Mouse (Mus musculus) midbrain, embryonic 10.5 days (tissue): Measurements from ENCODE around the gene Ptov1. TPM values are rescaled to one million over a fixed set of nuclear protein-coding genes. Genes with fewer than 3 reads are reported as not detected.
A peak's percentile ranks its signal among the peaks of the same experiment; 100 is the strongest.
"Not testable (repeated sequence)": the region's sequence is repeated elsewhere in the genome, so short reads cannot be mapped to it uniquely, and the experiment has no call there.

Source experiments
- DNase-seq: peaks from one replicate; pipeline ENCODE4 v3.0.0-alpha.2; 2017; ENCODE audit warnings: low spot score
- H3K27ac ChIP-seq: fragments of 300-500 bp; sonication (generic); replicated peaks from 2 replicates; pipeline ENCODE4 v1.5.1; 2016; ENCODE audit warnings: mild to moderate bottlenecking
- H3K27me3 ChIP-seq: fragments of 300-500 bp; sonication (generic); 2 replicates; pipeline ENCODE4 v1.6.1; 2016; ENCODE audit warnings: low read depth, mild to moderate bottlenecking; ENCODE audit not compliant: poor library complexity, severe bottlenecking
- H3K36me3 ChIP-seq: fragments of 300-500 bp; sonication (generic); 2 replicates; pipeline ENCODE4 v1.6.1; 2016; ENCODE audit warnings: mild to moderate bottlenecking, moderate library complexity
- H3K4me1 ChIP-seq: fragments of 300-500 bp; sonication (generic); 2 replicates; pipeline ENCODE4 v1.6.1; 2016
- H3K4me3 ChIP-seq: fragments of 300-500 bp; sonication (generic); 2 replicates; pipeline ENCODE4 v1.5.1; 2016; ENCODE audit warnings: mild to moderate bottlenecking, moderate library complexity
- H3K9me3 ChIP-seq: fragments of 300-500 bp; sonication (generic); replicated peaks from 2 replicates; pipeline ENCODE4 v1.6.1; 2016; ENCODE audit warnings: mild to moderate bottlenecking
- WGBS: fragments of 180-500 bp; shearing (Covaris S2); methylation state at CpG from one replicate; pipeline ENCODE4 v1.1.7; 2016; 5-methylcytosine and 5-hydroxymethylcytosine counted together
- polyA plus RNA-seq: library from polyadenylated mRNA; unstranded; fragments of >200 nt; fragmentation: Nextera tagmentation; extraction: Ambion mirVana; gene quantifications from 2 replicates; pipeline ENCODE4 v1.2.1, GENCODE M21; 2016

The Ptov1 gene
- polyA plus RNA-seq, 1 experiment from 2014 or later, result 478 TPM

- Histone ChIP-seq H3K4me1 (peaks cover 5% of the 10 kb centered on the region; the same call in 1 of the 2 replicates), H3K4me3 (peak overlapping the region; percentile 20; the same call in 1 of the 2 replicates), H3K27ac (no peak overlapping the region), H3K27me3 (no peaks in the 10 kb centered on the region), H3K9me3 (no peaks in the 10 kb centered on the region), H3K36me3 (peaks cover 75% of the 10 kb centered on the region)
- WGBS, result 92% methylated on average over 14 of the region's 14 CpGs
- no peak for DNase-seq
These were observed 8.2 kb upstream of the Ptov1 start for GRCm38 (mm10) chr7:44877833-44878232.

GRCm38 (mm10) chr7:44871774-44872173 is 2.2 kb upstream of the Ptov1 start:
- not testable (repeated sequence) for H3K27ac ChIP-seq, H3K4me3 ChIP-seq, H3K27me3 ChIP-seq, H3K9me3 ChIP-seq, DNase-seq
- 93% methylated on average over 2 of the region's 2 CpGs for WGBS
- H3K4me1 ChIP-seq, result peaks cover 44% of the 10 kb centered on the region
- peaks cover 30% of the 10 kb centered on the region for H3K36me3 ChIP-seq

- Histone ChIP-seq H3K4me1 (peaks cover 50% of the 10 kb centered on the region), H3K36me3 (peaks cover 30% of the 10 kb centered on the region)
These were observed 1.6 kb upstream of the Ptov1 start for GRCm38 (mm10) chr7:44871181-44871580.

GRCm38 (mm10) chr7:44870614-44871013 is 1.0 kb upstream of the Ptov1 start:
- Histone ChIP-seq H3K27ac (peak overlapping the region; percentile 99), H3K4me3 (peak overlapping the region; percentile 98), H3K36me3 (peaks cover 30% of the 10 kb centered on the region), H3K4me1 (peaks cover 56% of the 10 kb centered on the region), H3K9me3 (no peaks in the 10 kb centered on the region), H3K27me3 (no peaks in the 10 kb centered on the region)
- DNase-seq, result no peak
- 84% methylated on average over 6 of the region's 6 CpGs for WGBS

More at GRCm38 (mm10) chr7:44871181-44871580, 1.6 kb upstream of the Ptov1 start:
- H3K27ac ChIP-seq, result no peak overlapping the region
- DNase-seq, result no peak
- no peaks in the 10 kb centered on the region for H3K9me3 ChIP-seq
- H3K27me3 ChIP-seq, result no peaks in the 10 kb centered on the region
- H3K4me3 ChIP-seq, result peak overlapping the region; percentile 16; the same call in 1 of the 2 replicates
- WGBS, result 60% methylated on average over 1 of the region's 1 CpGs

GRCm38 (mm10) chr7:44868919-44869696 is 480 bp downstream of the Ptov1 start:
- H3K4me3 ChIP-seq, result peak overlapping the region; percentile 98
- no peaks in the 10 kb centered on the region for H3K9me3 ChIP-seq
- H3K4me1 ChIP-seq, result peaks cover 62% of the 10 kb centered on the region
- WGBS, result under 1% methylated on average over 105 of the region's 108 CpGs
- H3K27me3 ChIP-seq, result no peaks in the 10 kb centered on the region
- H3K27ac ChIP-seq, result peak overlapping the region; percentile 99
- H3K36me3 ChIP-seq, result peaks cover 42% of the 10 kb centered on the region
- DNase-seq, result peak; percentile 79

GRCm38 (mm10) chr7:44868465-44868864 is 1.1 kb downstream of the Ptov1 start:
- peak overlapping the region; percentile 99 for H3K27ac ChIP-seq
- peak overlapping the region; percentile 98 for H3K4me3 ChIP-seq
- peaks cover 48% of the 10 kb centered on the region for H3K36me3 ChIP-seq
- no peak for DNase-seq
- WGBS, result 7% methylated on average over 16 of the region's 16 CpGs
- no peaks in the 10 kb centered on the region for H3K9me3 ChIP-seq
- peaks cover 62% of the 10 kb centered on the region for H3K4me1 ChIP-seq
- H3K27me3 ChIP-seq, result no peaks in the 10 kb centered on the region

GRCm38 (mm10) chr7:44867802-44868201 is 1.8 kb downstream of the Ptov1 start:
- H3K9me3 ChIP-seq, result no peaks in the 10 kb centered on the region
- peaks cover 55% of the 10 kb centered on the region for H3K36me3 ChIP-seq
- H3K27ac ChIP-seq, result peak overlapping the region; percentile 99
- H3K4me3 ChIP-seq, result peak overlapping the region; percentile 98
- peaks cover 57% of the 10 kb centered on the region for H3K4me1 ChIP-seq
- DNase-seq, result no peak
- 57% methylated on average over 9 of the region's 9 CpGs for WGBS
- H3K27me3 ChIP-seq, result no peaks in the 10 kb centered on the region

- no peaks in the 10 kb centered on the region for H3K27me3 ChIP-seq
- H3K4me3 ChIP-seq, result peak overlapping the region; percentile 98
- peaks cover 55% of the 10 kb centered on the region for H3K4me1 ChIP-seq
- no peaks in the 10 kb centered on the region for H3K9me3 ChIP-seq
- peaks cover 61% of the 10 kb centered on the region for H3K36me3 ChIP-seq
- peak overlapping the region; percentile 55 for H3K27ac ChIP-seq
- WGBS, result 82% methylated on average over 19 of the region's 19 CpGs
- no peak for DNase-seq
These were observed 2.4 kb downstream of the Ptov1 start for GRCm38 (mm10) chr7:44867010-44867702.

- peak overlapping the region; percentile 55; the same call in 1 of the 2 replicates for H3K27ac ChIP-seq
- no peaks in the 10 kb centered on the region for H3K9me3 ChIP-seq
- peaks cover 68% of the 10 kb centered on the region for H3K36me3 ChIP-seq
- peak overlapping the region; percentile 98 for H3K4me3 ChIP-seq
- H3K4me1 ChIP-seq, result peaks cover 55% of the 10 kb centered on the region
- 76% methylated on average over 15 of the region's 15 CpGs for WGBS
- no peaks in the 10 kb centered on the region for H3K27me3 ChIP-seq
- DNase-seq, result no peak
These were observed 3.1 kb downstream of the Ptov1 start for GRCm38 (mm10) chr7:44866276-44867009.

- Histone ChIP-seq H3K27me3 (no peaks in the 10 kb centered on the region), H3K9me3 (no peaks in the 10 kb centered on the region), H3K27ac (0 out of 2 replicates have a peak overlapping the region, but pooled peaks have one; percentile 28), H3K36me3 (peaks cover 81% of the 10 kb centered on the region), H3K4me1 (peaks cover 53% of the 10 kb centered on the region), H3K4me3 (peak overlapping the region; percentile 30)
- 92% methylated on average over 24 of the region's 24 CpGs for WGBS
- DNase-seq, result no peak
These were observed 4.7 kb downstream of the Ptov1 start for GRCm38 (mm10) chr7:44864595-44865542.

- 89% methylated on average over 11 of the region's 11 CpGs for WGBS
- DNase-seq, result no peak
- Histone ChIP-seq H3K27ac (no peak overlapping the region), H3K4me3 (peak overlapping the region; percentile 30; the same call in 1 of the 2 replicates), H3K27me3 (no peaks in the 10 kb centered on the region), H3K9me3 (no peaks in the 10 kb centered on the region), H3K36me3 (peaks cover 85% of the 10 kb centered on the region), H3K4me1 (peaks cover 52% of the 10 kb centered on the region)
These were observed 5.5 kb downstream of the Ptov1 start for GRCm38 (mm10) chr7:44863982-44864494.
